Mouse (Mus musculus) midbrain, embryonic 15.5 days (tissue): ENCODE data around the gene 2010111I01Rik. TPM values are rescaled to one million over a fixed set of nuclear protein-coding genes. Genes with fewer than 3 reads are reported as not detected.

Source experiments
- ATAC-seq: fragments of 200-750 bp; cut with Nextera tagmentation; replicated peaks from 2 replicates; pipeline ENCODE4 v1.8.0; 2017; ENCODE audit warnings: moderate TSS enrichment
- H3K27ac ChIP-seq: fragments of 300-500 bp; sonication (generic); 2 replicates; pipeline ENCODE4 v1.5.1; 2015; ENCODE audit warnings: mild to moderate bottlenecking, inconsistent platforms
- H3K27me3 ChIP-seq: fragments of 300-500 bp; sonication (generic); replicated peaks from 2 replicates; pipeline ENCODE4 v1.6.1; 2015; ENCODE audit warnings: inconsistent platforms
- H3K36me3 ChIP-seq: fragments of 300-500 bp; sonication (generic); replicated peaks from 2 replicates; pipeline ENCODE4 v1.6.1; 2015; ENCODE audit warnings: inconsistent platforms
- H3K4me1 ChIP-seq: fragments of 300-500 bp; sonication (generic); 2 replicates; pipeline ENCODE4 v1.6.1; 2015; ENCODE audit warnings: inconsistent platforms
- H3K4me2 ChIP-seq: fragments of 300-500 bp; sonication (generic); 2 replicates; pipeline ENCODE4 v1.6.1; 2015; ENCODE audit warnings: inconsistent platforms, mild to moderate bottlenecking, moderate library complexity
- H3K4me3 ChIP-seq: fragments of 300-500 bp; sonication (generic); 2 replicates; pipeline ENCODE4 v1.5.1; 2015; ENCODE audit warnings: mild to moderate bottlenecking, inconsistent platforms
- H3K9ac ChIP-seq: fragments of 300-500 bp; sonication (generic); 2 replicates; pipeline ENCODE4 v1.6.1; 2015; ENCODE audit warnings: mild to moderate bottlenecking, inconsistent platforms
- H3K9me3 ChIP-seq: fragments of 300-500 bp; sonication (generic); 2 replicates; pipeline ENCODE4 v1.6.1; 2016; ENCODE audit warnings: inconsistent platforms
- WGBS: fragments of 180-500 bp; shearing (Covaris S2); methylation state at CpG from one replicate; pipeline ENCODE4 v1.1.7; 2015; ENCODE audit warnings: mixed read lengths; 5-methylcytosine and 5-hydroxymethylcytosine counted together
- polyA plus RNA-seq: library from polyadenylated mRNA; unstranded; fragments of >200 nt; fragmentation: Nextera tagmentation; extraction: Ambion mirVana; gene quantifications from 2 replicates; pipeline ENCODE4 v1.2.1, GENCODE M21; 2015

The 2010111I01Rik gene
- polyA plus RNA-seq, 1 experiment from 2014 or later = 29.0 TPM

- no peak for ATAC-seq
- Histone ChIP-seq H3K9me3 (no peaks in the 10 kb centered on the region), H3K36me3 (no peaks in the 10 kb centered on the region), H3K27ac (no peak overlapping the region), H3K4me2 (no peak overlapping the region), H3K27me3 (no peaks in the 10 kb centered on the region), H3K4me1 (no peaks in the 10 kb centered on the region; the same call in 1 of the 2 replicates), H3K4me3 (no peak overlapping the region), H3K9ac (no peak overlapping the region)
- 97% methylated on average over 7 of the region's 7 CpGs for WGBS
Measured at GRCm38 (mm10) chr13:63319814-63320213, 355.1 kb downstream of the 2010111I01Rik start.

GRCm38 (mm10) chr13:63321689-63322088, 357.0 kb downstream of the 2010111I01Rik start:
- Histone ChIP-seq H3K36me3 (no peaks in the 10 kb centered on the region), H3K27me3 (no peaks in the 10 kb centered on the region), H3K9me3 (no peaks in the 10 kb centered on the region), H3K4me3 (no peak overlapping the region), H3K27ac (no peak overlapping the region), H3K4me2 (no peak overlapping the region), H3K9ac (no peak overlapping the region), H3K4me1 (no peaks in the 10 kb centered on the region; the same call in 1 of the 2 replicates)
- WGBS = 71% methylated on average over 5 of the region's 5 CpGs
- no peak for ATAC-seq

GRCm38 (mm10) chr13:63322756-63323155, 358.1 kb downstream of the 2010111I01Rik start:
- H3K9ac ChIP-seq = no peak overlapping the region
- no peaks in the 10 kb centered on the region for H3K27me3 ChIP-seq
- 81% methylated on average over 6 of the region's 6 CpGs for WGBS
- no peaks in the 10 kb centered on the region for H3K36me3 ChIP-seq
- H3K4me2 ChIP-seq = no peak overlapping the region
- H3K9me3 ChIP-seq = no peaks in the 10 kb centered on the region
- no peak for ATAC-seq
- H3K4me1 ChIP-seq = no peaks in the 10 kb centered on the region; the same call in 1 of the 2 replicates
- no peak overlapping the region for H3K4me3 ChIP-seq
- H3K27ac ChIP-seq = no peak overlapping the region

- Histone ChIP-seq H3K4me1 (no peaks in the 10 kb centered on the region), H3K27ac (no peak overlapping the region), H3K9ac (no peak overlapping the region), H3K36me3 (no peaks in the 10 kb centered on the region), H3K4me2 (no peak overlapping the region), H3K9me3 (no peaks in the 10 kb centered on the region), H3K27me3 (no peaks in the 10 kb centered on the region), H3K4me3 (no peak overlapping the region)
- ATAC-seq = no peak
- 75% methylated on average over 9 of the region's 9 CpGs for WGBS
Measured at GRCm38 (mm10) chr13:63323286-63324075, 358.8 kb downstream of the 2010111I01Rik start.

- Histone ChIP-seq H3K9me3 (no peaks in the 10 kb centered on the region), H3K4me3 (no peak overlapping the region), H3K9ac (no peak overlapping the region), H3K36me3 (no peaks in the 10 kb centered on the region), H3K4me2 (no peak overlapping the region), H3K27ac (no peak overlapping the region), H3K4me1 (no peaks in the 10 kb centered on the region), H3K27me3 (no peaks in the 10 kb centered on the region)
- no peak for ATAC-seq
- 76% methylated on average over 3 of the region's 3 CpGs for WGBS
Measured at GRCm38 (mm10) chr13:63324311-63324710, 359.6 kb downstream of the 2010111I01Rik start.

GRCm38 (mm10) chr13:63324978-63325848, 360.5 kb downstream of the 2010111I01Rik start:
- 82% methylated on average over 10 of the region's 10 CpGs for WGBS
- Histone ChIP-seq H3K36me3 (no peaks in the 10 kb centered on the region), H3K4me2 (no peak overlapping the region), H3K9ac (no peak overlapping the region), H3K27ac (no peak overlapping the region), H3K4me1 (no peaks in the 10 kb centered on the region), H3K27me3 (no peaks in the 10 kb centered on the region), H3K4me3 (no peak overlapping the region), H3K9me3 (no peaks in the 10 kb centered on the region)
- no peak for ATAC-seq

- Histone ChIP-seq H3K27ac (no peak overlapping the region), H3K9ac (no peak overlapping the region), H3K36me3 (no peaks in the 10 kb centered on the region), H3K4me1 (peaks cover 3% of the 10 kb centered on the region; the same call in 1 of the 2 replicates), H3K9me3 (no peaks in the 10 kb centered on the region), H3K4me3 (no peak overlapping the region), H3K4me2 (no peak overlapping the region), H3K27me3 (no peaks in the 10 kb centered on the region)
- ATAC-seq = no peak
- 83% methylated on average over 2 of the region's 2 CpGs for WGBS
Measured at GRCm38 (mm10) chr13:63326015-63326414, 361.3 kb downstream of the 2010111I01Rik start.

- Histone ChIP-seq H3K27ac (no peak overlapping the region), H3K4me3 (no peak overlapping the region), H3K27me3 (no peaks in the 10 kb centered on the region), H3K9me3 (no peaks in the 10 kb centered on the region), H3K36me3 (no peaks in the 10 kb centered on the region), H3K9ac (no peak overlapping the region), H3K4me2 (no peak overlapping the region), H3K4me1 (peaks cover 3% of the 10 kb centered on the region; the same call in 1 of the 2 replicates)
- WGBS = 21% methylated on average over 9 of the region's 9 CpGs
- peak; percentile 41; the same call in 1 of the 2 replicates for ATAC-seq
Measured at GRCm38 (mm10) chr13:63330236-63330860, 365.7 kb downstream of the 2010111I01Rik start.

GRCm38 (mm10) chr13:63331379-63331778, 366.7 kb downstream of the 2010111I01Rik start:
- Histone ChIP-seq H3K27me3 (no peaks in the 10 kb centered on the region), H3K27ac (no peak overlapping the region), H3K9me3 (no peaks in the 10 kb centered on the region), H3K9ac (no peak overlapping the region), H3K4me1 (peaks cover 3% of the 10 kb centered on the region; the same call in 1 of the 2 replicates), H3K36me3 (no peaks in the 10 kb centered on the region), H3K4me2 (no peak overlapping the region), H3K4me3 (no peak overlapping the region)
- WGBS = 39% methylated on average over 4 of the region's 4 CpGs
- no peak for ATAC-seq

- Histone ChIP-seq H3K4me2 (no peak overlapping the region), H3K27me3 (no peaks in the 10 kb centered on the region), H3K27ac (no peak overlapping the region), H3K4me3 (no peak overlapping the region), H3K4me1 (peaks cover 12% of the 10 kb centered on the region; the same call in 1 of the 2 replicates), H3K9me3 (no peaks in the 10 kb centered on the region), H3K36me3 (no peaks in the 10 kb centered on the region), H3K9ac (no peak overlapping the region)
- WGBS = 47% methylated on average over 4 of the region's 4 CpGs
- ATAC-seq = no peak
Measured at GRCm38 (mm10) chr13:63332576-63333300, 368.0 kb downstream of the 2010111I01Rik start.

GRCm38 (mm10) chr13:63335421-63336134, 370.9 kb downstream of the 2010111I01Rik start:
- peaks cover 9% of the 10 kb centered on the region; the same call in 1 of the 2 replicates for H3K4me1 ChIP-seq
- H3K4me3 ChIP-seq = no peak overlapping the region
- H3K36me3 ChIP-seq = no peaks in the 10 kb centered on the region
- H3K4me2 ChIP-seq = no peak overlapping the region
- no peak for ATAC-seq
- no peaks in the 10 kb centered on the region for H3K27me3 ChIP-seq
- H3K9me3 ChIP-seq = no peaks in the 10 kb centered on the region
- H3K27ac ChIP-seq = no peak overlapping the region
- no peak overlapping the region for H3K9ac ChIP-seq
- 60% methylated on average over 4 of the region's 4 CpGs for WGBS
